Mouse (Mus musculus) lung, adult 10 weeks (tissue): Measurements from ENCODE around the gene Gm10770. TPM values are rescaled to one million over a fixed set of nuclear protein-coding genes. Genes with fewer than 3 reads are reported as not detected.

ENCODE experiments used
- polyA plus RNA-seq: library from polyadenylated mRNA; stranded (reverse); fragments of 350-450 nt; fragmentation: Illumina TruSeq; extraction: RNeasy Lipid Tissue Mini Kit (QIAGEN cat#74804); gene quantifications from one replicate; pipeline ENCODE4 v1.2.3, GENCODE M21; 2014; ENCODE audit warnings: low read depth, low replicate concordance; ENCODE audit not compliant: insufficient read depth

Gene Gm10770
- not detected for polyA plus RNA-seq

GRCm38 (mm10) chr2:150179579-150179978, at the start of gene Gm10770:
Gene Gm10770, minus strand, starts transcription at chr2:150179679.

GRCm38 (mm10) chr2:150217600-150218362, 38.3 kb upstream of the Gm10770 start, which contains the start of gene Zfp937:
Gene Zfp937, plus strand, starts transcription at chr2:150218073.

GRCm38 (mm10) chr2:150181570-150181999, 2.1 kb upstream of the Gm10770 start, which contains the start of gene Gm14139:
Gene Gm14139, plus strand, starts transcription at chr2:150181755.

GRCm38 (mm10) chr2:150136435-150136897, 43.0 kb downstream of the Gm10770 start, which contains the start of gene Zfp120:
Gene Zfp120, minus strand, starts transcription at chr2:150136708.

Other genes starting within 250 kb of the Gm10770 start
- 7.8 TPM for gene Zfp120, start 43.0 kb downstream of the Gm10770 start, polyA plus RNA-seq
- gene Gm14139, start 2.1 kb upstream of the Gm10770 start, polyA plus RNA-seq: not detected
- gene Zfp937, start 38.4 kb upstream of the Gm10770 start, polyA plus RNA-seq: 1.3 TPM
- gene Gm21994, start 75.9 kb upstream of the Gm10770 start, polyA plus RNA-seq: 1.3 TPM
- not detected for gene Gm14124, start 77.8 kb upstream of the Gm10770 start, polyA plus RNA-seq
- not detected for gene Gm10130, start 144.0 kb upstream of the Gm10770 start, polyA plus RNA-seq
- 1.1 TPM for gene 3300002I08Rik, start 183.1 kb upstream of the Gm10770 start, polyA plus RNA-seq